Mouse (Mus musculus) liver, embryonic 14.5 days (tissue): ENCODE measurements around the gene Gucy2d. TPM values are rescaled to one million over a fixed set of nuclear protein-coding genes. Genes with fewer than 3 reads are reported as not detected.
A peak's percentile ranks its signal among the peaks of the same experiment; 100 is the strongest.

ENCODE experiments used
- ATAC-seq: fragments of 200-750 bp; cut with Nextera tagmentation; 2 replicates; pipeline ENCODE4 v1.8.0; 2017; ENCODE audit warnings: moderate number of reproducible peaks, mild to moderate bottlenecking, moderate library complexity; ENCODE audit not compliant: insufficient read depth
- DNase-seq, 3 experiments: peaks; one replicate each; pipeline ENCODE4 v3.0.0-alpha.2; 2012 to 2013; ENCODE audit warnings: low read depth in 3 of 3, low spot score in 3 of 3
- H3K27ac ChIP-seq: fragments of 300-500 bp; sonication (generic); 2 replicates; pipeline ENCODE4 v1.5.1; 2014; ENCODE audit warnings: moderate library complexity, mild to moderate bottlenecking, control low read depth, inconsistent platforms
- H3K27me3 ChIP-seq: fragments of 300-500 bp; sonication (generic); 2 replicates; pipeline ENCODE4 v1.6.1; 2014; ENCODE audit warnings: mild to moderate bottlenecking, low read length, moderate library complexity; ENCODE audit not compliant: control insufficient read depth, insufficient read depth
- H3K36me3 ChIP-seq: fragments of 300-500 bp; sonication (generic); replicated peaks from 2 replicates; pipeline ENCODE4 v1.6.1; 2014; ENCODE audit warnings: low read depth; ENCODE audit not compliant: control insufficient read depth, insufficient read depth
- H3K4me1 ChIP-seq, 2 experiments: fragments of 200-500 bp in 1 of 2; fragments of 300-500 bp in 1 of 2; sonication (generic) in 1 of 2; replicated peaks; 2 replicates each; pipeline ENCODE4 v1.6.1; 2012 to 2014; ENCODE audit warnings: antibody characterized with exemption in 1 of 2, inconsistent platforms in 1 of 2, low read length in 1 of 2; ENCODE audit not compliant: control insufficient read depth in 2 of 2, insufficient read depth in 2 of 2
- H3K4me2 ChIP-seq: fragments of 300-500 bp; sonication (generic); 2 replicates; pipeline ENCODE4 v1.6.1; 2014; ENCODE audit warnings: low read depth, mild to moderate bottlenecking, control low read depth, moderate library complexity
- H3K4me3 ChIP-seq, 2 experiments: fragments of 200-500 bp in 1 of 2; fragments of 300-500 bp in 1 of 2; sonication (generic) in 1 of 2; 2 replicates each; pipeline ENCODE4 v1.5.1; 2012 to 2014; ENCODE audit warnings: low read depth in 2 of 2, low read length in 2 of 2, mild to moderate bottlenecking in 2 of 2, control low read depth in 1 of 2, inconsistent platforms in 1 of 2, moderate library complexity in 1 of 2; ENCODE audit not compliant: insufficient read depth in 1 of 2
- H3K9ac ChIP-seq: fragments of 300-500 bp; sonication (generic); replicated peaks from 2 replicates; pipeline ENCODE4 v1.6.1; 2014; ENCODE audit warnings: mild to moderate bottlenecking, control low read depth, moderate library complexity
- H3K9me3 ChIP-seq: fragments of 300-500 bp; sonication (generic); 2 replicates; pipeline ENCODE4 v1.6.1; 2016; ENCODE audit warnings: low read length, mixed read lengths; ENCODE audit not compliant: control insufficient read depth
- CTCF ChIP-seq: IDR thresholded peaks from 2 replicates; pipeline ENCODE4 v1.5.1; 2016; ENCODE audit warnings: antibody characterized with exemption, low read depth, control low read depth
- EP300 ChIP-seq: IDR thresholded peaks from 2 replicates; pipeline ENCODE4 v1.6.1; 2016; ENCODE audit warnings: antibody characterized with exemption, low read depth
- WGBS: fragments of 180-500 bp; shearing (Covaris S2); extraction: QIAGEN DNeasy Blood & Tissue Kit; methylation state at CpG from one replicate; pipeline ENCODE4 v1.1.7; 2014; ENCODE audit not compliant: insufficient replicate concordance; 5-methylcytosine and 5-hydroxymethylcytosine counted together
- polyA plus RNA-seq, 2 experiments: library from polyadenylated mRNA; depleted of rRNA in 1 of 2; stranded (reverse) in 1 of 2; unstranded in 1 of 2; fragments of >200 nt; fragmentation: Nextera tagmentation in 1 of 2; extraction: Ambion mirVana in 1 of 2; gene quantifications; 2 replicates each; pipeline versions ENCODE4 v1.2.1 to v1.2.3; 2012 to 2014

The Gucy2d gene
- polyA plus RNA-seq, 2 experiments, result not detected

DNA sequence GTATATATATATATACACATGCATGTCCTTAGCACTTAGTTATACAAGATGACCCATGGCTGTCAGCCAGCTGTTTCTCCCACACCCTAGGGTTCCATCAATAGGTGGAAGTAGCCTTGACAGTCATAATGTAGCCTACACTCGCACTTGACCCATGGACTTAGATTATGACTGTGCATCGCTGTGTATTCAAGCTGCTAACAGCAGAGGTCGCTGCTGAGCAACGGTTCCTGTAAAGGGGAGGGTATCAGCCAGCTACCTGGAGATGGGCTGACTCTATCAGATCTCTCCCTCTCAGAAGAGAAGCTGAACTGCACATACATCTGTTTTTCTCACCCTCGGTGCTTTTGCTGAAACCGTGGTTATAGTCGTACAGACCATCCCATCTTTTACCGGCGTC is 2.6 kb upstream of the Gucy2d start:
- ATAC-seq, result no peak
- no peaks in the 10 kb centered on the region for H3K4me1 ChIP-seq
- H3K27me3 ChIP-seq, result no peaks in the 10 kb centered on the region
- H3K9ac ChIP-seq, result no peak overlapping the region
- no peak for DNase-seq
- no peaks in the 10 kb centered on the region for H3K9me3 ChIP-seq
- H3K4me2 ChIP-seq, result no peak overlapping the region
- TF ChIP-seq CTCF, result peak; percentile 78
- TF ChIP-seq EP300, result no peak
- 32% methylated on average over 9 of the region's 9 CpGs for WGBS
- no peak overlapping the region for H3K27ac ChIP-seq
- no peaks in the 10 kb centered on the region for H3K36me3 ChIP-seq
- no peak overlapping the region for H3K4me3 ChIP-seq

DNA sequence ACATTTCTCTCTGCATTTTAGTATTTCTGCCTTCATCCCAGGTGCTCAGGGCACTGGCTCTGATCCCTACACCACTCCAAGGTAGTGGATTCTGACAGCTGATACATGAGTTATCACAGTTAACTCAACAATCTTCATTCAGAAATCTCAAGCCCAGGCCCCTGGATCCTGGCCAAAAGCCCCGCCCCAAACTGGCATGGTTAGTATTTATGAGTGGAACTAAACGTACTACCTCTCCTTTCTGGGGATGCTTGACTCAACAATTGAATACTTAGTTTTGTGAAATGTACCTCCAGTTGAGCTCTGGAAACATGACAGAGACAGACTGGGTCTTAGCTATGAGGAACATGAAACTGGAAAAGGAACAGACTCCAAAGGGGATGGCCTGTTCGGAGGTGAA is 6.7 kb downstream of the Gucy2d start:
- Histone ChIP-seq H3K9ac (no peak overlapping the region), H3K9me3 (no peaks in the 10 kb centered on the region), H3K4me2 (no peak overlapping the region), H3K27ac (no peak overlapping the region), H3K4me1 (no peaks in the 10 kb centered on the region), H3K4me3 (no peak overlapping the region), H3K27me3 (no peaks in the 10 kb centered on the region), H3K36me3 (no peaks in the 10 kb centered on the region)
- ATAC-seq (no peak), DNase-seq (no peak)
- WGBS, result 46% methylated on average over 3 of the region's 3 CpGs
- no peak for TF ChIP-seq EP300
- no peak for TF ChIP-seq CTCF

DNA sequence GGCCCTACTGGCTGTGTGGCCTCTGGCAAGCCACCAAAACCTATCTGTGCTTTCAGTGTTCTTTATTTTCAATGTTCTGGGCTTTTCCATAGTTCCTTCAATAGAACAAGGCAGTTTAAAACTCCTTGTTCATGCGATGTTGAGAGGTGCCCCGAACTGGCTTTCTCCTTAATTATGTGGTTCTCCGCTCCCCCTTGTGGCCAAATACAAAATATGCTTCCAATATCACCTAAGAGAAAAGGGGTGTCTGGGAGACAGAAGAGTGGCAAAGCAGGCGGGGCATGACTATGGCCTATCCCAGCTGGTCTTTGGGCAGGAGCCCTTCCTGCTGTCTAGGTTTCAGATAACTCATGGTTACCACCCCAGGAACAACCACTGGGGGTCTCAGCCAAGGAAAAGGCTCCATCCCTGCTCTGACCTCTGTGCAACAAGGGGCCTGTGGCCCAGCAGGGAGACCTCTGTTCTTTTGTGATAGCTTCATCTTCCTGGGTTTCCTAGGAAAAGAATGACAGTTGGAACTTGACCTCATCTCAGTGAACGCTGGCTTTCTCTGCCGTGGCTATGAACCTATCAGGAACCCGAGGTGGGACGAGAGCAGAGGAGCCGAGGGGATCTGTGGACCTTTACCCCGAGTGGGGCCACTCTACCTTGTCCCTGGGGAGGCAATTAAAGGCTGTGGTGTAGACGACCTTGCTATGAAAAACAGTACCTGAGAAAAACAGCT is 7.5 kb downstream of the Gucy2d start:
- WGBS, result 44% methylated on average over 11 of the region's 11 CpGs
- TF ChIP-seq CTCF (peak; percentile 60), EP300 (no peak)
- Histone ChIP-seq H3K4me1 (no peaks in the 10 kb centered on the region), H3K9me3 (no peaks in the 10 kb centered on the region), H3K4me2 (no peak overlapping the region), H3K36me3 (no peaks in the 10 kb centered on the region), H3K9ac (no peak overlapping the region), H3K27me3 (no peaks in the 10 kb centered on the region), H3K4me3 (no peak overlapping the region), H3K27ac (no peak overlapping the region)
- DNase-seq (peak in 1 of 3 experiments; percentile 16), ATAC-seq (no peak)

DNA sequence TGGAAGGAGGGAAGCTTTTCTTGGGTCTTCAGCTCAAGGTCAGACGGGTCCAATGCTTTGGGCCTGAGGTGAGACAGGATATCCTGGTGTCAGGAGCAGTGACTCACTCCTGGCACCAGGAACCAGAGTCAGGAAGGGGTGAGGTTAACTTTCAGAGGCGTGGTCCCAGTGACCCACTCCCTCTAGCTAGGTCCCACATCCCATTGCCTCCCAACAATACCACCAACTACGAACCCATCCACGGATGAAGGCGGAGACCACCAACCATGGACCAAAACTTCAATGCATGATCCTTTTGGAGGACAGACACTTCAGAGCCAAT is 8.1 kb downstream of the Gucy2d start:
- no peak overlapping the region for H3K27ac ChIP-seq
- H3K27me3 ChIP-seq, result no peaks in the 10 kb centered on the region
- H3K9me3 ChIP-seq, result no peaks in the 10 kb centered on the region
- no peaks in the 10 kb centered on the region for H3K4me1 ChIP-seq
- no peak overlapping the region for H3K4me2 ChIP-seq
- H3K4me3 ChIP-seq, result no peak overlapping the region
- no peaks in the 10 kb centered on the region for H3K36me3 ChIP-seq
- WGBS, result 54% methylated on average over 5 of the region's 5 CpGs
- ATAC-seq (no peak), DNase-seq (no peak)
- H3K9ac ChIP-seq, result no peak overlapping the region
- TF ChIP-seq CTCF (no peak), EP300 (no peak)

DNA sequence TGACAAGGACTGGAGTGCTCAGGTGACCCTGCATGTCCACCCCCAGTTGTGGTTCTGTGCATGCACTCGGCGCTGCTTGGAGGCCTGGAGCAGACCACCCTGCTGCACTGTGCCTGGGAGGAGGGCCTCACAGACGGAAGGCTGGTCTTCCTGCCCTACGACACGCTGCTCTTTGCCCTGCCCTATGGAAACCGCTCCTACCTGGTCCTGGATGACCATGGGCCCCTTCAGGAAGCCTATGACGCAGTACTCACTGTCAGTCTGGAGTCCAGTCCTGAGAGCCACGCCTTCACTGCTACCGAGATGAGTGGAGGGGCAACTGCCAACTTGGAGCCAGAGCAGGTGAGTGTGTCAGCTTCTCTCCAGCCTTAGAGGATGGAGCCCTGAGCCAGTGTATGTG is 9.5 kb downstream of the Gucy2d start:
- Histone ChIP-seq H3K4me2 (no peak overlapping the region), H3K27me3 (no peaks in the 10 kb centered on the region), H3K9me3 (no peaks in the 10 kb centered on the region), H3K36me3 (no peaks in the 10 kb centered on the region), H3K9ac (no peak overlapping the region), H3K4me3 (no peak overlapping the region), H3K4me1 (no peaks in the 10 kb centered on the region), H3K27ac (no peak overlapping the region)
- ATAC-seq (no peak), DNase-seq (no peak)
- 61% methylated on average over 9 of the region's 9 CpGs for WGBS
- TF ChIP-seq CTCF (no peak), EP300 (no peak)
